Mouse (Mus musculus): ENCODE measurements at regions not wholly inside any gene's neighbourhood (a gene's known extent, or its start where the extent isn't known, plus 50 kb on each side); places are given as distances from the start of the nearest gene placed in this dataset.
A peak's percentile ranks its signal among the peaks of the same experiment; 100 is the strongest.

GRCm38 (mm10) chr3:41290535-41291307, 207.9 kb upstream of the Pgrmc2 start:
- Histone ChIP-seq H3K27ac (ENCODE audit: insufficient read depth, low read depth, low read length) (no peak overlapping the region), H3K4me1 (ENCODE audit: control insufficient read depth, insufficient read depth, insufficient read length, low read length) (peaks cover 10% of the 10 kb centered on the region; the same call in 1 of the 2 replicates), H3K36me3 (ENCODE audit: control insufficient read depth, insufficient read depth, low read length) (no peaks in the 10 kb centered on the region), H3K27me3 (ENCODE audit: control insufficient read depth, insufficient read depth, low read length) (no peaks in the 10 kb centered on the region), H3K4me3 (ENCODE audit: low read depth, low read length) (no peak overlapping the region)
- WGBS, result 23% methylated on average over 11 of the region's 11 CpGs
- TF ChIP-seq POLR2A (IDR thresholded peaks at IDR 0.05; ENCODE audit: low read depth, low read length) (no peak), CTCF (IDR thresholded peaks at IDR 0.05; ENCODE audit: extremely low read depth, insufficient read length, insufficient replicate concordance, low read depth, low read length) (no peak)

GRCm38 (mm10) chr3:41288735-41289134, 205.9 kb upstream of the Pgrmc2 start:
- TF ChIP-seq POLR2A (IDR thresholded peaks at IDR 0.05; ENCODE audit: low read depth, low read length) (no peak), CTCF (IDR thresholded peaks at IDR 0.05; ENCODE audit: extremely low read depth, insufficient read length, insufficient replicate concordance, low read depth, low read length) (no peak)
- Histone ChIP-seq H3K4me3 (ENCODE audit: low read depth, low read length) (no peak overlapping the region), H3K27me3 (ENCODE audit: control insufficient read depth, insufficient read depth, low read length) (no peaks in the 10 kb centered on the region), H3K27ac (ENCODE audit: insufficient read depth, low read depth, low read length) (no peak overlapping the region), H3K4me1 (ENCODE audit: control insufficient read depth, insufficient read depth, insufficient read length, low read length) (peaks cover 13% of the 10 kb centered on the region; the same call in 1 of the 2 replicates), H3K36me3 (ENCODE audit: control insufficient read depth, insufficient read depth, low read length) (no peaks in the 10 kb centered on the region)
- 92% methylated on average over 4 of the region's 4 CpGs for WGBS

GRCm38 (mm10) chr3:41288066-41288465, 205.2 kb upstream of the Pgrmc2 start:
- Histone ChIP-seq H3K4me1 (ENCODE audit: control insufficient read depth, insufficient read depth, insufficient read length, low read length) (peaks cover 13% of the 10 kb centered on the region; the same call in 1 of the 2 replicates), H3K36me3 (ENCODE audit: control insufficient read depth, insufficient read depth, low read length) (no peaks in the 10 kb centered on the region), H3K4me3 (ENCODE audit: low read depth, low read length) (no peak overlapping the region), H3K27ac (ENCODE audit: insufficient read depth, low read depth, low read length) (no peak overlapping the region), H3K27me3 (ENCODE audit: control insufficient read depth, insufficient read depth, low read length) (no peaks in the 10 kb centered on the region)
- TF ChIP-seq CTCF (IDR thresholded peaks at IDR 0.05; ENCODE audit: extremely low read depth, insufficient read length, insufficient replicate concordance, low read depth, low read length) (no peak), POLR2A (IDR thresholded peaks at IDR 0.05; ENCODE audit: low read depth, low read length) (no peak)
- WGBS, result 85% methylated on average over 4 of the region's 4 CpGs

- no peaks in the 10 kb centered on the region for H3K36me3 ChIP-seq (ENCODE audit: control insufficient read depth, insufficient read depth, low read length)
- H3K4me3 ChIP-seq (ENCODE audit: low read depth, low read length), result no peak overlapping the region
- TF ChIP-seq POLR2A (IDR thresholded peaks at IDR 0.05; ENCODE audit: low read depth, low read length), result no peak
- TF ChIP-seq CTCF (IDR thresholded peaks at IDR 0.05; ENCODE audit: extremely low read depth, insufficient read length, insufficient replicate concordance, low read depth, low read length), result no peak
- no peaks in the 10 kb centered on the region for H3K27me3 ChIP-seq (ENCODE audit: control insufficient read depth, insufficient read depth, low read length)
- H3K4me1 ChIP-seq (ENCODE audit: control insufficient read depth, insufficient read depth, insufficient read length, low read length), result peaks cover 6% of the 10 kb centered on the region; the same call in 1 of the 2 replicates
- 0 out of 2 replicates have a peak overlapping the region, but pooled peaks have one; percentile 17 for H3K27ac ChIP-seq (ENCODE audit: insufficient read depth, low read depth, low read length)
- 79% methylated on average over 5 of the region's 5 CpGs for WGBS
Measured at GRCm38 (mm10) chr3:41285336-41285735, 202.5 kb upstream of the Pgrmc2 start.

GRCm38 (mm10) chr3:41284897-41285296, 202.1 kb upstream of the Pgrmc2 start:
- peaks cover 3% of the 10 kb centered on the region; the same call in 1 of the 2 replicates for H3K4me1 ChIP-seq (ENCODE audit: control insufficient read depth, insufficient read depth, insufficient read length, low read length)
- no peak for TF ChIP-seq CTCF (IDR thresholded peaks at IDR 0.05; ENCODE audit: extremely low read depth, insufficient read length, insufficient replicate concordance, low read depth, low read length)
- no peak for TF ChIP-seq POLR2A (IDR thresholded peaks at IDR 0.05; ENCODE audit: low read depth, low read length)
- H3K36me3 ChIP-seq (ENCODE audit: control insufficient read depth, insufficient read depth, low read length), result no peaks in the 10 kb centered on the region
- no peaks in the 10 kb centered on the region for H3K27me3 ChIP-seq (ENCODE audit: control insufficient read depth, insufficient read depth, low read length)
- 0 out of 2 replicates have a peak overlapping the region, but pooled peaks have one; percentile 17 for H3K27ac ChIP-seq (ENCODE audit: insufficient read depth, low read depth, low read length)
- no peak overlapping the region for H3K4me3 ChIP-seq (ENCODE audit: low read depth, low read length)
- 2% methylated on average over 13 of the region's 13 CpGs for WGBS

GRCm38 (mm10) chr3:41282431-41283037, 199.7 kb upstream of the Pgrmc2 start:
- H3K36me3 ChIP-seq (ENCODE audit: control insufficient read depth, insufficient read depth, low read length), result no peaks in the 10 kb centered on the region
- no peak overlapping the region for H3K27ac ChIP-seq (ENCODE audit: insufficient read depth, low read depth, low read length)
- TF ChIP-seq POLR2A (IDR thresholded peaks at IDR 0.05; ENCODE audit: low read depth, low read length), result no peak
- no peak for TF ChIP-seq CTCF (IDR thresholded peaks at IDR 0.05; ENCODE audit: extremely low read depth, insufficient read length, insufficient replicate concordance, low read depth, low read length)
- H3K27me3 ChIP-seq (ENCODE audit: control insufficient read depth, insufficient read depth, low read length), result no peaks in the 10 kb centered on the region
- H3K4me1 ChIP-seq (ENCODE audit: control insufficient read depth, insufficient read depth, insufficient read length, low read length), result peaks cover 3% of the 10 kb centered on the region; the same call in 1 of the 2 replicates
- no peak overlapping the region for H3K4me3 ChIP-seq (ENCODE audit: low read depth, low read length)
- 66% methylated on average over 8 of the region's 8 CpGs for WGBS

GRCm38 (mm10) chr3:41276096-41276495, 193.2 kb upstream of the Pgrmc2 start:
- H3K27me3 ChIP-seq (ENCODE audit: control insufficient read depth, insufficient read depth, low read length), result no peaks in the 10 kb centered on the region
- H3K4me1 ChIP-seq (ENCODE audit: control insufficient read depth, insufficient read depth, insufficient read length, low read length), result no peaks in the 10 kb centered on the region
- H3K36me3 ChIP-seq (ENCODE audit: control insufficient read depth, insufficient read depth, low read length), result no peaks in the 10 kb centered on the region
- no peak overlapping the region for H3K4me3 ChIP-seq (ENCODE audit: low read depth, low read length)
- TF ChIP-seq POLR2A (IDR thresholded peaks at IDR 0.05; ENCODE audit: low read depth, low read length), result no peak
- no peak for TF ChIP-seq CTCF (IDR thresholded peaks at IDR 0.05; ENCODE audit: extremely low read depth, insufficient read length, insufficient replicate concordance, low read depth, low read length)
- WGBS, result 70% methylated on average over 9 of the region's 9 CpGs
- H3K27ac ChIP-seq (ENCODE audit: insufficient read depth, low read depth, low read length), result no peak overlapping the region
